Mouse (Mus musculus): Measurements from ENCODE around the gene Nav2.

Gene Nav2

DNA sequence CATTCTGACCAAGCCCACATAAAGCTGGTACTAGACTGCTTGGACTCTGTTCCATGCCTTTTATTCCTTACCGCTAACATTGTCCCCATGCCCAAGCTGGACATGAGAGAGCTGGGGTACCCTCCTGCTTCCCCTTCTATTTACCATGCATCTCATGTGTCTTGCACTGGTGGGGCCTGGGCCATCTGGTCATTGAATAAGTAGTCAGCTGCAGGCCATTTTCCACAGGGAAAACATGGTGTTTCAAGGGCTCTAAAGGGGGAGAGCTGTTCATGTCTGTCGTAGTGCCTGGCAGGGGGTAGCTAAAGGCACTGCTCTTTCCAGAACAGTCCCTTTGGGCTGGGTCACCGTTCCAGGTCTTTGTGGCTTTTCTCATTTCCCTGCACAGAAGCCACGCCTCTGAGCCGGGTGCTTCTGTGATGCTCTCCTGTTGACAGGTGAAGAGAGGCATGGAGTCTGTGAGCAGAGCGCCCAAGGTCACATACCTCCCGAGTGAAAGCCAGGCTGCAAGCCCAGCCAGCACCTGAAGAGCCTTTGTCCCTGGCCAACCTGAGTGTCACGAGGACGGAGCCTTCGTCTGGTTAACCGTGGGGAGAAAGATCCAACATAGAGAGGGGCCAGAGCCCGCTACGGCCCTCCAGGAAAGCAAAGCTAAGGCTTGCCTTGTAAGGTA is 348.9 kb downstream of the Nav2 start:
- peak; percentile 89 for DNase-seq

DNA sequence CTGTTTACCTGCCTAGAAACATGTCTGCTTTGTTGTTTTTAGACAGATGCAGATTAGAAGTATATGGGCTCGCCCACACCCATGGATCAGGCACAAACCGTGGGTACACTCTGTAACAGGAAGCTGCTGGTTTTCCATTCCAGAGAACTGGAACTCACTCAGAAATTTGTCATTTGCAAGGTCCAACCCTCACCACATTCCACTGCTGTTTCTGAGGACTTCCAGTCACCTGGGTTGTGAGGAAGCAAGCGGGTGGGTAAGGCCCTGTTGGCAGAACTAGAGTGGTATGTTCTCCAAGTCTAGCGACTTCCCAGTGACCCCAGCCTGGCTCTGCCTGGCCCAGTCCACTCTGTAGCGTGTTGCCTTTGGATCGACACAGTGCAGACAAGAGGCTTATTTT is 349.6 kb downstream of the Nav2 start:
- DNase-seq: peak; percentile 98

DNA sequence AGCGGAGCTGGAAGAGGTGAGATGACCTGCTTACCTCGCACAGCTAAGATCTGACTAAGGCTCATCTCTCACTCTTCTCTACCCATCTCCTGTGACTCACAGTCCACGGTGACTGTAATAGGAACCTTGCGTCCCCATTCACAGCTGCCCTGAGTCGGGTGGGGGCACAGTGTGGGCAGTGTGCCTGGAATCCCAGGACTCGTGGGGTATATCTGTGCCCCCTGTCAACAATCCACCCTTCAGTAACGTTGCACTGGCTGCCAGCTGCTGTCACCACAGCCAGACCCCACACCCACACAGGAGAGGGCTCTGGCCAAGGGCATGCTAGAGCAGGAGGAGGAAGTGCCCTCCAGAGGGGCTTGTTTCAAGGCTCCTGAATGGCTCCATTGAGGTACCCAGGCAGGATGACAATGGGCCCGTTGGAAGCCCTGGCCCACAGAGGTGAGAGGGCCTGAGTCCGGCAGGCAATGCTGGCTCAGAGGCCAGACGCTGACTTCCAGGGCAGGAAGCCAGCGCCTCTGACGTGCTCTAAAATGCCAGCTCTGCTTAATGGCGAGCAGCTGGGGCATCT is 353.5 kb downstream of the Nav2 start:
- peak; percentile 94 for DNase-seq

DNA sequence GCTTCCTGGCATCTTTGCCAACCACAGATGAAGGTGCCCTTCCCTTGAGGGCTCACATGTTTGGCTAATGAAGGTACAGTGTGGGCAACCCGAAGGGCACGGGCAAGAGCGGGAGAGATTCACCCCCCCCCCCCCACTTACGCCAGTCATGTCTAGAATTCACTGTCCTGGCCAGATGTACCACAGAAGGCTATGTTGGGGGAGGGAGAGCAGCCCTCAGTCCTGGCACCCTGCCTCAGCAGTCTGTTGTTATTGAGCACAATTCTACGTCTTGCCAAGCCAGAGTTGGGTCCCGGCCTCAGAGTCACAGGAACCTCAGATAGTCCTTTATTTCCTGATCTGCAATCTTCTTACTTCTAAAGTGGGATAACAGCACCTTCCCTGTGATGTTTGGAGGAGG is 357.9 kb downstream of the Nav2 start:
- peak; percentile 97 for DNase-seq

DNA sequence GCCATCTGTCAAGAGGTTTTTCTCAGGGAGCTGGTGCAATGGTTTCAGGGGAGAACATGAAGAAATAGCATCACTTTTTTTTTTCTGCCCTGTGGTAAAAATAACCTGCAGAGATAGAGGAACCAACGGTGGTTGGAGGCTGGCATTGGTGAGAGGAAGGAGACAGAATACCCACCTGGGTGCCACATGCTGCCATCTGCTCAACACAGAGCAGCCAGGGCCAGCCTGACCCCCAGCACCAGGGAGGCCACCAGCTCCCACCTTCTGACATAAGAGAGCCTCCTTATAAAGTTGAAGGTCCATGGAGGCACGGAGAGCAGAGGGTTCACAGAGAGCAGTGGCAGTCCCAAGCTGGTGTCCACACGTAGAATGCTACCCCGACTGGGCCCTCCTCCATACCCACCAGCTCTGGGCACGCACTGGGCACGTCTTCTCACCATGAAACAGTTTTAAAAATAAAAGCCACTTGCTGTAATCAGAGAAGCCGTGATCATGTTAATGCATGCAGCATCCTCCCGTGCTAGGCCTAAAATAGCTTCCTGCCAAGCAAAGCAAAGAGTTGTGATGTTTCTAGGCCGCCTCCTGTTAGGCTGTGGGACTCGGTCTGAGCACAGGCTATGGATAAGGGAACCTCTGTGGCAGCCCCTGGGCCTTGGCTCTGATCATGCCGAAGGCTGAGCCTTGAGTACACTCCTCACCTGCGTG is 359.3 kb downstream of the Nav2 start:
- no peak for DNase-seq

DNA sequence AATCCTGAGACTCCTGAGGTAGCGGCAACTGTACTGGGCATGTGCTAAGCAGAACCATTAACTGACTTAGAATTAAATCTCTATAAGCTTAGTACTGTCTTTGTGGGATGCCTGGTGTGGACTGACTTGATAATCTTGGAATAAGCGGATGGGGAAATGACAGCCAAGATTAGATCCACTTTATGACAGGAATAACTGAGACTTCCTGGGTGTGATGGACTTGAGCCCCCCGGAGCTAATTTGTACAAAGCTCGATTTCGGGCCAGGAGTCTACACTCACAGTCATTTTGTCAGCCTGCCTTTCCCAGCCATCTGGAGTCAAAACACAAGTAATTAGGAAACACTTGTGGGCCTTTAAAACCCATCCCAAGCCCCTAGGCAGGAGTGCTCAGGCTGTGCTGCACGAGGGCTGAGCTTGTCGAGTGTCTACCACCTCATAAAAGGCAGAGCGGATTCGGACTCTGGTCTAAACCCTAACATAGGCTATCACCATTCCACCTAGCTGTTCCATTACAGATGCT is 359.9 kb downstream of the Nav2 start:
- DNase-seq: no peak

DNA sequence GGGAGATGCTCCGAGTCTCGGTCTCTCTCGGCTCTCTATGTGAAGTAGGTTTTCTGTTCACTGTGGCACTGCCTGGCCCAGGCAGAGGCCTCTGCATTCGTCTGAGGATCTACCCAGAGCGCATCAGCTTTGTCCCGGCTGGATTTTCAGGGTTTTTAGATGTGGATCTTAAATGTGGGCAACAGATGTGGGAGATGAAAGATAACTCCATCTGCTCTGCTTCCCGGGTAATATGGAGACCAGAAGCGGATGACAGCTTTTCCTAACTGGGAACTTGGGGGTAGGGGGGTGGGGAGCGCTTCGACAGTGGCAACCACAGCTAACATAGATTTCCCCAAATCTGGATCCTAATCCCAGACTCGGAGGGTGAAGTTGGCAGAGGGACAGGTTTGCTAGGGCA is 362.3 kb downstream of the Nav2 start:
- DNase-seq: no peak

DNA sequence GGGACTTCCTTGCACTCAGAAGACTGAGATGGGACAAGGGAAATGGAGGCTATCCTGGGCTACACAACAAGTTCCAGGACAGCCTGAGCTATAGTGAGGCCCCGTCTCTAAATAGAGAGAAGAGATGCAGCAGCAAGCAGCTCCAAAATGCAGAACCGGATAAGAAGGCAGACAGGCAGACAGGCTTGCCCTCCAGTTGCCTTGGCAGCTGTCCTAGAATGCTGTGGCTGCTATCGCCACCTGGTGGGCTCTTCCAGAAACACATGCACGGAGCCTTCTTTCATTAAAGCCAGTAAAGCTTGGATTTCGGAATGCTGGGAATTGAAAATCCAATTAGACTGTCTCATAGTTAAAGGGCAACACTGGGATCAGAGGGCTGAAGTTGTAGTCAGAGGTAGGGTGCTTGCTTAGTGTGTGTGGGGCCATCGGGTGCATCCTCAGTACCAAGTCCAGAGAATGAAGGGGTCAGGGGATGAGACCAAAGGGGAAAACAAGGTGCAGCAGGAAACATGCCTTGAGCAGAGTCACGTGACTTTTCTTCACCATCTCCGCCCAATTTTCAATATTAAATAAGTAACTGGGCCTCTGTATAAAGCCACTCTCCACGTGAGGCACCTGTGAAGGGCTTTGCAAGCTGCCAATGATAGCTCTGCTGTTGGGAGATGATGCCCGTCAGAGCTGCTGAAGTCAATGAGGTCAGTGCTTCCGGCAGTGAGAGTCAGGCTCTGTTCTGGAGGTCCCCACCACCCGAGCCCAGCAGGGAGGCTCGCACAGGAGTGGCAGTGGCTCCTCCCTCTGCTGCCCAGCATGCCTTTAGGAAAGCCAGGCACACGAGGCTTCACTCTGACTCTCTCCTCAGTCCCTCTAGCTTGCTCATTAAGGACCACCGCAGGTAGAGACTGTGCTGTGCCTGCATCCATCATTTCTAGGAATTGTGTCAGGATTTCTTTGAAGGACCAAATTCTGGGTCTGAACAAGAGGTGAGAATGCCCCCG is 364.2 kb downstream of the Nav2 start:
- DNase-seq: peak; percentile 96

DNA sequence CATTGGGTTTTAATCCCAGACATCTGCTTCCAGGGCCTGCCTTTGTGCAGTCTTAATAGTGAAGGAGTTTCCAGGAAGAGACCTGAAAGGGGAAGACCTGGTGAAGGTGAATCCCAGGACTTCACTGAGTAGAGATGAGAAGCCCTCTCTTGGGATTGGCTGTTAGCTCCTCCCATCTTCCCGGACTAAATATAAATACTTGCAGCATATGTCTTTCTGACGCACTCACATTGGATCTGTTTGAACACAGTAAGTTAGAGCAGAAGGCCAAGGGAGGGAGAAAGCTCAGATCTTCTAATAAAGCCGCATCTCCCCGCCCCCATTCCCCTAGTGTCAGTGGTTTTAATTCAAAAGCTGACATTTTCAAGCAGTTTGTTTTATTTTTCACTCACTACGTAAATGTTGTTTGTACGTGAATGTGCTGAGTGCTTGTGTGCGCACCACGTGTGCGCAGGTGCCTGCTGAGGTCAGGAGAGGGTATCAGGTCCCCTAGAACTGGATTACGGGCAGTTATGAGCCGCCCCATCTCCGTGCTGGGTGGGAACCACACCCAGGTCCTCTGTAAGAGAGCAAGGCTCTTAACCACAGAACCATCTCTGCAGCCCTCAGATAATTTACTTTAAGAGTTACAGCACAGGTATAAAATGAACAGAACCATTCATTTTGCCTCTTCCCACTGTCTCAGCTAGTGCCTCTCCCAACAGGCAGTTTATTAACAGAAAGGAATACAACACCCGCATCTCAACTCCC is 365.6 kb downstream of the Nav2 start:
- no peak for DNase-seq

DNA sequence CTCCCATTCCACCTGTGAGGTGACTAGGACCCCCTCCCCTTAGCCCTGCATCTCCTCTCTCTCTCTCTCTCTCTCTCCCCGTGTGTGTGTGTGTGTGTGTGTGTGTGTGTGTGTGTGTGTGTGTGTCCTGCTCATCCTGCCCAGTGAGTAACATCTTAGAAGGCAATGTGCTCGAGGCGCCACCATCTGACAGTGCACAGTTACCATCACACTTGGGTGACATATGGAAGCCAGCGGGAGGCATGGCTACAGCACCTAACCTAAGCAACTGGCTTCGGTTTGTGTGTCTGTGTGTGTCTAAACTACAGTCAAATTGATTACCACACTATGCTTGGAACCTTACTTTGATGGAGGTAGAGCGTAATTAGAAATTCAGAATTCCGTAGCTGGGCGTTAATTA is 366.2 kb downstream of the Nav2 start:
- DNase-seq: no peak

DNA sequence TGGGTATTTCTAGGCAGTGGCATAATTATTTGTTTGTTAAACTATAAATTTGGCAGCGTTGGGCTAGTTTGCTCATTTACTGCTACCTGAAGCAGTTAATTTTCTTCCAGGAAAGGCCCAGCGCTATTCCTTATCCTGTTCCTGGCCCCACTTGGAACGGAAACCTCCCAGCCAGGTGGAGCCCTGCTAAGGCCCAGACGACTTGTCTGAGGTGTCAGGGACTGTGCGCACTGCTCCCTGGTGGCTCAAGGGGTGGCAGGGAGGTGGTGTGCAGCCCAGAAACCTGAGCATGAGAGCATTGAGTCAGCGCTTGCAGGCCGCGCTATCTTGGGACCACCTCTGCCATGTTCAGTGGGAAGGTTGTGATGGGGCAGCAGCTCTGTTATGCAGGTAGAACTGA is 367.6 kb downstream of the Nav2 start:
- DNase-seq: no peak

DNA sequence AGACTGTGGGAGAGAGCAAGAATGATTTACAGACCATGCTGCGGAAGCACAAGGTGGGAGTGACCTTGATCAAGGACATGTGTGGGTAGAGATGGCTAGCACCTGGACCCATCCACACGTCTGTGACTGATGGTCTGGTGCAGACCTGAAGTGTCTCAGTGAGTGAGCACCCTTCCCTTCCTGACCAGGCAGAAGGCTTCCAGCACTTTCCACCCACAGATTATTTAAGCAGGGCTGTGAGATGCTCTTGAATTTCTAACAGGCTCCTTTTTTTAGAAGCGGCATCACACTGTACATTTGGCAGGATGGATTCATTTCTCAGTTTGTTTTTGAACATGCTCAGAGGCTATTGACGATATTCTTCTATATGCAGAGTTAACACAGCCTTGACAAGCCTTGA is 369.2 kb downstream of the Nav2 start:
- no peak for DNase-seq

DNA sequence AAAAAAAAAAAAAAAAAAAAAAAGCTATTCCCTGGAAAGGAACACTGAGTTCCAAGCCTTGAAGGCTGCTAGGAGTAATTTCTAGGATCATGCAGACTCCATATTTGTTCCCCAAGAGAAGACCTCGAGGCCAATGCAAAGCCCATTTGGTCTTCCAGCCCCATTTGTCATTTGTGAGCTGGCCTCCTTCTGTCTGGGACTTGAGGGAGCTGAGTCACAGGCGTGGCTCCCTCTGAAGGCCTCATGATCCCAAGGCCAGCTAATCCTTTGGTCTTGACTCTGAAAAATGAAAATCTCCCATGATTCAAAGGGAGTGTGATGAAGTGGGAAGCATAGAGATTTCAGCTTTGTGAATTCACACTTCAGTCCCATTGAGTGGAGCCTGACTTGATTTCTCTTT is 370.0 kb downstream of the Nav2 start:
- DNase-seq: no peak

DNA sequence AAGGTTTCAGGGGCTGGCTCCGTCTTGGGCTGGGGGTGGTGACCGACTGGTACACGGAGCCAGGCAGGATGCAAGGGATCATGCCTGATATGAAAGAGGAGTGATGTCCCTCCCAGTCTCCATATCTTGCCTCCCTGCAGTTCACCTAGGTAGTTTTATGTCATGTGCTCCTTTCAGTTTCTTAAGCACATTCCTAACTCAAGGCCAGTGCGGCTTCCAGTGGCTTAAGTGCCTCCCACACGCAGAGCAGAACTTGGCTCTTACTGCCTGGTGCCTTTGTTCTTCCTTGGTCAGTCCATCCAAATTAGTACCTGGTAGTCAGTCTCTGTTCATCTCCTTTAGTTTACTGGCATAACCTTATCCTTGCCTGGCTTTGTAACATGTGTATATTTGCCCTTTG is 371.9 kb downstream of the Nav2 start:
- no peak for DNase-seq

DNA sequence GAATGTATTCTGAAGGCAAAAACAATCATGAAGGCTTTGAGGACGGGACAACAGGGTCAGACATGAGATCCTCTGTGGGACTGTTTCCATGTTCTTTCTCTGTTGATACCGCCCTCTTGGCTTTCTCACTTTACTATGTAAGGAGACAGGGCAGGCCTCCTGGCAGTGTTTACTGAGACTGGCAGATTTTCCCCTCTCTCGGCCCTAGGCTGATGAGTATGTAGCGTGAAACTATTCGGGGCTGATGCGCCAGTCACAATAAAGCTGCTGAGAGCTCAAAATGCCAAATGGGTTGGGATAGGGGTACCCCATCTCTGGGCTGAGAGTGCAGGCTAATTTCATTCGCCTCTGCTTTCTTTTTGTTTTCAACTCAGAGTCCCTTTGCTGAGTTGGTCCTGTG is 373.9 kb downstream of the Nav2 start:
- no peak for DNase-seq

DNA sequence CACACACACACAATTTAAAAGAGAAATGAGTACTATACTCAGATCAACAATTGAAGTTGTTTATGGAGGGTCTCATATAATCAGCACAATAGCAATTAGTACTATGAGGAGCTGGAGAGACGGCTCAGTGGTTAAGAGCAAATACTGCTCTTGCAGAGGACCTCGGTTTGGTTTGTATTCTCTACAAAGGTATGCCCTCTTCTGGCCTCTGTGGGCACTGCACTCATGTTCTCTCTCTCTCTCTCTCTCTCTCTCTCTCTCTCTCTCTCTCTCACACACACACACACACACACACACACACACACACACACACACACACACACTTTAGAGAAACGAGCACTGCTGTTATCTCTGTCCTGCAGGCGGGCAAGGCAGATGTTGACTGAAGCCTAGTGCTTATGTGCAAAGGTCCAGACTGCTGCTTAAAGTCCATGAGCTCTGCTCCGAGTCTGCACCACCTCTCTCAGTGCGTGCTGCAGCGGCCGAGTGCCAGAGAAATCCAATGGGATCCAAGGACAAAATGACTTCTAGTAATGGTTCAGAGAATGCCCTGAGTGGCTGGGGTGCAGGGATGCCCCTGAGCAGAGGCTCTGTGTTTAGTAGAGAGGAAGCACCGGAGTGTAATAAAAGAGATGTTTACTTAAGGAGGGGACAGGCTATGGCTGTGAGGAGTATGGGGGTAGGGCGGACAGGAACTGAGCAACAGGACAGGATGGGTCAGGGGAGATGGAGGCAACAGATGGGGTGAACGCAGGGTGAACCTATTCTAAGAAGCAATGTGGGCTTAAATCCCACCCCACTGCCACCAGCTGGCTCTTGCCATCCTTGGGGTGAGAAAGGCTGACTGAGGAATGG is 375.2 kb downstream of the Nav2 start:
- DNase-seq: no peak

DNA sequence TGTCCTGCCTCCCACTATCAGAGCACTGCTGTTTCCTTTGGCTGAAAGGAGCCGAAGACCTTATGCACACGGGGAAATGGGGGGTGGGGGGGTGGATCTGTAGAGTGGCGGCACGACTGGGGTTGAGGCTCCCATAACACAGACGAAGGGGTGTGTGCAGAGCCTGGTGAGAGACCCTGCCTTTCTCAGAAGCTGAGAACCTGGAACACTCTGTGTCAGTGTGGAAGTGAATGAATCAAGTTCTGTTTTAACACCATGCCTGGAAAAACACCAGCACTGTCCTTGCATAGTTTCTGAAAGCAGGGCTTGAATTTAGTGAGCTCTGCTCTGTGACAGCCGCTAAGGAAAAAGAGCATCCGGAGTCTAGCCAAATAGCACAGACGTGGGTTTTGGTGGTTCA is 379.7 kb downstream of the Nav2 start:
- no peak for DNase-seq

DNA sequence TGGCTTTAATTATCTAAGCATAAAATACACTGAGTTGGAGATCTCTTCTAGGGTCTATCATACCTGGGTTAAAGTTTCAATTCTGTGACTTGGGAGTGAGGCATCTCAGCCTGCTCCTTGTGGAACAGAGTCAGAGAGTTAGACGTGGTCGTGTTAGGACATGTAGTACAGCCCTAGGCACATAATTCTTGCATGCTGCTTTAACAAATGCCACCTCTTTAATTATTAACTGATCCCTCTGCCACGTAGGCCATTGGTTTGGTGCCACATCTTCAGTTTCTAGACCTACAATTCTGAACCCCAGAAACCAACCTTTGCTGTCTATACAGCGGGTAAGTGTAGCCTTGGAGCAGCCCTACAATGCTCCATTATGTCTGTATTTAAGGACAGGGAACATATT is 381.8 kb downstream of the Nav2 start:
- DNase-seq: no peak

DNA sequence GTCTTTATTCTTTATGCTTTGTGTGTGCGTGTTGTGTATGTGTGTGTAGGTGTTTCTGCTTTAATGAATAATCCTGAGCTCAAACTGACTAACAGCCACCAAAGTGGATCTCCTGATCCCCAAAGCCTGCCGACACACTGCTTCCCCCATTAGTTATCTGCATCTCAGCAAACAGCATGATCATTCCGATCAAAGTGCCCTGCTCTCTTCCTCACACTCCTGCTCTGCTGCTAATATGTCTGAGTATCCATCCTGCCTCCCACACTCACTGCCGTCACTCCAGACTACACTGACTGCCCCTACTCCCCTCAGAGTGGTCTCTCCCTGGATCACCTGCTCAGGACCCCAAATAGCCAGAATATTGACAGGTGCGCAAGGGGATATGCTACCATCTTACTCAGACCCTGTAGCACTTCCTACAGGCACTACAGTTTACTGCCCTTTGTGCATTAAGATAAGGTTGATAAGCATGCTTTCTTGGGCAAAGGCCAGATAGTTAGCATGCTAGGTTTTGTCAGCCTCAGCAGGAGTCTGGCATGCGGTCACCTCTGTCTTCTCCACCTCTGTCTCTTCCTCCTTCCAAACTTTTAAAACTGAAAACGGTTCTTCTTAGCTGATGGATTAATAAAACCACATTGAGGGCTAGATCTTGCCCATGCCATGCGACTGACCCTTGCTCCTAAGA is 382.8 kb downstream of the Nav2 start:
- DNase-seq: no peak

DNA sequence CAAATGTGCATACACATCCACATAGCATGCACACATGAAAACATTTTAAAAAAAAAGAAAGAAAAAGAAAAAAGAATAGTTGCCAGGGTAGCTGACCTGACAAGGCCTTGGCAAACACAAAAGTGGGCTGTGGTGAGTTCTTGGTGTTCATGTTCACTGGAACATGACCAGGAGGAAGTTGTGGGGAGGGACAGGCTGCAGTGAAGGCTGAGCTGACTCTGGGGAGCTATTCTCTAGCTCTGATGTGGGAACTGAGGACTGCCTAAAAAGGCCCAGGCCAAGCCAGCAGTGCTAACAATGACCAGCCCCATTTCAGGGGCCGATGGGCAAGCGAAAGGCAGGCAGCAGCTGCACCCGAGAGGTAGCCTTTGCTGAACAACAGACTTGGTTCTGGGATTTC is 388.6 kb downstream of the Nav2 start:
- DNase-seq: no peak

DNA sequence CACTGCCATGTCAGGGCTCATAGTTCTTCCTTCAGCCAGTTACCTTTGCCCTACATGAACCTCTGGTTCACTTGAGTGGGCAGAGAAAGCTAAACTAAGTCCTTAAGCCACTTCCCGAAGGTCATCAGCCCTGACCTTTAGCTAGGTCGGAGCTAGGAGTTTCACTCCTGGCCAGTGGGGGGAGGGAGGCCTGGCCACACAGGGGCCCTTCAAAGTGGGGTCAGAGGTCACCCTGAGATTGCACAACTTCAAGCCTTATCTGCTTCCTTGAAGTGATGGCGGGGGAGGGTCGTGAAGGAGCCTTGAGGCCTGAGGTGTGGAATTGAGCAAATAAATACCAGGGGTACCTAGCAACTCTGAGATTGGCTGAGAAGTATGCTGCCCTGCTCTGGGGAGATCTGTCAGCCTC is 389.9 kb downstream of the Nav2 start:
- DNase-seq: no peak

Measured in heart, adult 11 months (tissue).